Mouse (Mus musculus): Measurements from ENCODE around the gene Prkd2. TPM values are rescaled to one million over a fixed set of nuclear protein-coding genes. Genes with fewer than 3 reads are reported as not detected.
A peak's percentile ranks its signal among the peaks of the same experiment; 100 is the strongest.

Gene Prkd2
- polyA plus RNA-seq, 1 experiment from 2014 or later = 5.0 TPM

- Histone ChIP-seq H3K9me3 (replicated peaks) (no peaks in the 10 kb centered on the region), H3K9ac (replicated peaks) (no peak overlapping the region), H3K4me3 (replicated peaks) (0 out of 2 replicates have a peak overlapping the region, but pooled peaks have one; percentile 59), H3K36me3 (peaks cover 29% of the 10 kb centered on the region), H3K27me3 (replicated peaks) (no peaks in the 10 kb centered on the region), H3K4me1 (peaks cover 45% of the 10 kb centered on the region), H3K4me2 (peak overlapping the region; percentile 98), H3K27ac (replicated peaks) (no peak overlapping the region)
- 40% methylated on average over 10 of the region's 10 CpGs for WGBS
- no peak for ATAC-seq (ENCODE audit: low FRiP score)
These were observed 3.1 kb downstream of the Prkd2 start for GRCm38 (mm10) chr7:16845820-16846167.

GRCm38 (mm10) chr7:16846775-16847174 lies 4.1 kb downstream of the Prkd2 start:
- WGBS = 95% methylated on average over 5 of the region's 5 CpGs
- no peak overlapping the region for H3K27ac ChIP-seq (replicated peaks)
- H3K4me1 ChIP-seq = peaks cover 38% of the 10 kb centered on the region
- no peak overlapping the region for H3K9ac ChIP-seq (replicated peaks)
- H3K36me3 ChIP-seq = peaks cover 20% of the 10 kb centered on the region
- H3K9me3 ChIP-seq (replicated peaks) = no peaks in the 10 kb centered on the region
- no peak overlapping the region for H3K4me2 ChIP-seq
- ATAC-seq (ENCODE audit: low FRiP score) = no peak
- no peaks in the 10 kb centered on the region for H3K27me3 ChIP-seq (replicated peaks)
- no peak overlapping the region for H3K4me3 ChIP-seq (replicated peaks)

- no peak overlapping the region for H3K4me2 ChIP-seq
- WGBS = 85% methylated on average over 19 of the region's 19 CpGs
- H3K36me3 ChIP-seq = peaks cover 20% of the 10 kb centered on the region
- no peaks in the 10 kb centered on the region for H3K27me3 ChIP-seq (replicated peaks)
- no peak overlapping the region for H3K9ac ChIP-seq (replicated peaks)
- H3K4me1 ChIP-seq = peaks cover 30% of the 10 kb centered on the region
- no peak for ATAC-seq (ENCODE audit: low FRiP score)
- no peaks in the 10 kb centered on the region for H3K9me3 ChIP-seq (replicated peaks)
- H3K27ac ChIP-seq (replicated peaks) = no peak overlapping the region
- H3K4me3 ChIP-seq (replicated peaks) = no peak overlapping the region
These were observed 4.8 kb downstream of the Prkd2 start for GRCm38 (mm10) chr7:16847507-16847906.

- Histone ChIP-seq H3K4me2 (no peak overlapping the region), H3K27me3 (replicated peaks) (no peaks in the 10 kb centered on the region), H3K9me3 (replicated peaks) (no peaks in the 10 kb centered on the region), H3K4me1 (peaks cover 23% of the 10 kb centered on the region), H3K9ac (replicated peaks) (no peak overlapping the region), H3K4me3 (replicated peaks) (no peak overlapping the region), H3K27ac (replicated peaks) (no peak overlapping the region), H3K36me3 (peaks cover 24% of the 10 kb centered on the region)
- WGBS = 21% methylated on average over 17 of the region's 17 CpGs
- ATAC-seq (ENCODE audit: low FRiP score) = no peak
These were observed 5.9 kb downstream of the Prkd2 start for GRCm38 (mm10) chr7:16848579-16848978.

- no peaks in the 10 kb centered on the region for H3K27me3 ChIP-seq (replicated peaks)
- no peak for ATAC-seq (ENCODE audit: low FRiP score)
- H3K9ac ChIP-seq (replicated peaks) = no peak overlapping the region
- H3K27ac ChIP-seq (replicated peaks) = no peak overlapping the region
- H3K4me2 ChIP-seq = no peak overlapping the region
- H3K4me1 ChIP-seq = no peaks in the 10 kb centered on the region
- no peak overlapping the region for H3K4me3 ChIP-seq (replicated peaks)
- 97% methylated on average over 4 of the region's 4 CpGs for WGBS
- H3K36me3 ChIP-seq = peaks cover 51% of the 10 kb centered on the region
- H3K9me3 ChIP-seq (replicated peaks) = no peaks in the 10 kb centered on the region
These were observed 8.9 kb downstream of the Prkd2 start for GRCm38 (mm10) chr7:16851636-16852035.

- Histone ChIP-seq H3K27me3 (replicated peaks) (no peaks in the 10 kb centered on the region), H3K4me3 (replicated peaks) (no peak overlapping the region), H3K9me3 (replicated peaks) (no peaks in the 10 kb centered on the region), H3K27ac (replicated peaks) (no peak overlapping the region), H3K4me1 (no peaks in the 10 kb centered on the region), H3K4me2 (no peak overlapping the region), H3K9ac (replicated peaks) (no peak overlapping the region), H3K36me3 (peaks cover 64% of the 10 kb centered on the region)
- 90% methylated on average over 14 of the region's 14 CpGs for WGBS
- no peak for ATAC-seq (ENCODE audit: low FRiP score)
These were observed 10.7 kb downstream of the Prkd2 start for GRCm38 (mm10) chr7:16853302-16853831.

GRCm38 (mm10) chr7:16858336-16858735 lies 15.6 kb downstream of the Prkd2 start:
- no peaks in the 10 kb centered on the region for H3K4me1 ChIP-seq
- H3K9ac ChIP-seq (replicated peaks) = no peak overlapping the region
- H3K36me3 ChIP-seq = peaks cover 47% of the 10 kb centered on the region
- ATAC-seq (ENCODE audit: low FRiP score) = no peak
- no peak overlapping the region for H3K27ac ChIP-seq (replicated peaks)
- no peaks in the 10 kb centered on the region for H3K9me3 ChIP-seq (replicated peaks)
- no peak overlapping the region for H3K4me3 ChIP-seq (replicated peaks)
- 20% methylated on average over 17 of the region's 17 CpGs for WGBS
- no peak overlapping the region for H3K4me2 ChIP-seq
- no peaks in the 10 kb centered on the region for H3K27me3 ChIP-seq (replicated peaks)

GRCm38 (mm10) chr7:16859902-16860651 lies 17.4 kb downstream of the Prkd2 start:
- ATAC-seq (ENCODE audit: low FRiP score) = no peak
- Histone ChIP-seq H3K9ac (replicated peaks) (no peak overlapping the region), H3K36me3 (peaks cover 48% of the 10 kb centered on the region), H3K4me1 (no peaks in the 10 kb centered on the region), H3K9me3 (replicated peaks) (no peaks in the 10 kb centered on the region), H3K27me3 (replicated peaks) (no peaks in the 10 kb centered on the region), H3K27ac (replicated peaks) (no peak overlapping the region), H3K4me3 (replicated peaks) (no peak overlapping the region), H3K4me2 (no peak overlapping the region)
- WGBS = 34% methylated on average over 5 of the region's 5 CpGs

GRCm38 (mm10) chr7:16867488-16867887 lies 24.8 kb downstream of the Prkd2 start:
- H3K27me3 ChIP-seq (replicated peaks) = no peaks in the 10 kb centered on the region
- WGBS = 92% methylated on average over 3 of the region's 3 CpGs
- H3K27ac ChIP-seq (replicated peaks) = no peak overlapping the region

GRCm38 (mm10) chr7:16869497-16869896 lies 26.8 kb downstream of the Prkd2 start:
- H3K4me1 ChIP-seq = peaks cover 30% of the 10 kb centered on the region
- H3K9ac ChIP-seq (replicated peaks) = peak overlapping the region; percentile 52
- ATAC-seq (ENCODE audit: low FRiP score) = peak; percentile 99
- 14% methylated on average over 16 of the region's 16 CpGs for WGBS
- H3K4me3 ChIP-seq (replicated peaks) = peak overlapping the region; percentile 44
- peak overlapping the region; percentile 69 for H3K4me2 ChIP-seq
- H3K27ac ChIP-seq (replicated peaks) = peak overlapping the region; percentile 91
- peaks cover 17% of the 10 kb centered on the region for H3K36me3 ChIP-seq
- no peaks in the 10 kb centered on the region for H3K27me3 ChIP-seq (replicated peaks)
- H3K9me3 ChIP-seq (replicated peaks) = no peaks in the 10 kb centered on the region

More at GRCm38 (mm10) chr7:16867488-16867887, 24.8 kb downstream of the Prkd2 start:
- no peak overlapping the region for H3K4me3 ChIP-seq (replicated peaks)
- H3K9me3 ChIP-seq (replicated peaks) = no peaks in the 10 kb centered on the region
- H3K36me3 ChIP-seq = peaks cover 29% of the 10 kb centered on the region
- H3K4me2 ChIP-seq = no peak overlapping the region
- no peak for ATAC-seq (ENCODE audit: low FRiP score)
- H3K9ac ChIP-seq (replicated peaks) = no peak overlapping the region
- H3K4me1 ChIP-seq = peaks cover 16% of the 10 kb centered on the region

- Histone ChIP-seq H3K27ac (replicated peaks) (no peak overlapping the region), H3K9me3 (replicated peaks) (no peaks in the 10 kb centered on the region), H3K4me3 (replicated peaks) (no peak overlapping the region), H3K9ac (replicated peaks) (no peak overlapping the region), H3K4me2 (no peak overlapping the region), H3K4me1 (peaks cover 43% of the 10 kb centered on the region), H3K36me3 (peaks cover 7% of the 10 kb centered on the region; the same call in 1 of the 2 replicates), H3K27me3 (replicated peaks) (no peaks in the 10 kb centered on the region)
- WGBS = 83% methylated on average over 10 of the region's 10 CpGs
- no peak for ATAC-seq (ENCODE audit: low FRiP score)
These were observed 28.9 kb downstream of the Prkd2 start for GRCm38 (mm10) chr7:16871600-16871999.

- H3K9ac ChIP-seq (replicated peaks) = no peak overlapping the region
- peaks cover 51% of the 10 kb centered on the region for H3K4me1 ChIP-seq
- H3K27me3 ChIP-seq (replicated peaks) = no peaks in the 10 kb centered on the region
- no peak for ATAC-seq (ENCODE audit: low FRiP score)
- no peak overlapping the region for H3K4me3 ChIP-seq (replicated peaks)
- H3K4me2 ChIP-seq = no peak overlapping the region
- H3K9me3 ChIP-seq (replicated peaks) = no peaks in the 10 kb centered on the region
- H3K36me3 ChIP-seq = peaks cover 5% of the 10 kb centered on the region; the same call in 1 of the 2 replicates
- no peak overlapping the region for H3K27ac ChIP-seq (replicated peaks)
- 97% methylated on average over 9 of the region's 9 CpGs for WGBS
These were observed 29.8 kb downstream of the Prkd2 start for GRCm38 (mm10) chr7:16872478-16872877.

All from neural tube, embryonic 15.5 days (tissue).